Mouse (Mus musculus): Measurements from ENCODE around the gene Fcrl1.

The Fcrl1 gene

GRCm38 (mm10) chr3:87410605-87411004 lies 34.4 kb downstream of the Fcrl1 start:
- DNase-seq (ENCODE audit: low read depth, low spot score): no peak

- peak; percentile 19 for DNase-seq (ENCODE audit: low read depth, low spot score)
Measured at GRCm38 (mm10) chr3:87411150-87411549, 35.0 kb downstream of the Fcrl1 start.

DNA sequence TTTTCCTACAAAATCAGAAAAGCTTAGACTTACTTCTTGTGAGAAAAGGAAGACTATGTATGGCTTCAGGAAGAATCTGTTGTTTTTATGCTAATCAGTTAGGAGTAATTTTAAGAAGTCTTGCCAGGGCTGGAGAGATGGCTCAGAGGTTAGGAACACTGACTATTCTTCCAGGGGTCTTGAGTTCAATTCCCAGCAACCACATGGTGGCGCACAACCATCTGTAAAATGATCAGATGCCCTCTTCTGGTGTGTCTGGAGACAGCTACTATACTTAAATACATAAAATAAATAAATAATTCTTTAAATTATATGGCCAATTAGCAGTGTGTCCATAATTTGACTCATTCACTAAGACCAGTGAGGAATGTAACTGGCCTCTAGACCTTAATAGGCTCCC lies 44.5 kb downstream of the Fcrl1 start:
- DNase-seq (ENCODE audit: low read depth, low spot score): no peak

DNA sequence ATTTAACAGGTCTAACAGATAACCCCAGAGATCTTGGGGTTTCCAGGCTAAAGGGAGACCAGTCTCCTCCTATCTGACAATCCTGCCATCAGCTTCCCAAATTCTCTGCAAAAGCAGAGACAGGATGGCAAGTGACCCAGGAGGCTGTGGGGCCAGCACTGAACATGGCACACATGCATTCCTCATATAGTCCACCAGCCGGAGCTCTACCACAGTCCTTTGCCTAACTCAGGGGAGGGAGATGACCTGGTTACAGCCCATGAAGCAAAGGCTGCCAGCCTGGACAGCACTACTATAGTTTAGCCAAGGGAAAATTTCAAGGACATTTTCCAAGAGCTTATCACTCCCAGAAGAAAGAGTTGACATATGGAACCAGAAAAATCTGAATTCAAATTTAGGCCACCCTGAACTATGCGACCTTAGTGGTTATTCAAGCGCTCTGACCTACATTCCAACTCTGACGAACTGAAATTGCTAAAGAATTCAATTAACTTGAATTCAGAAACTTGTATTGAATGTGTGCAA lies 46.3 kb downstream of the Fcrl1 start:
- no peak for DNase-seq (ENCODE audit: low read depth, low spot score)

- no peak for DNase-seq (ENCODE audit: low read depth, low spot score)
Measured at GRCm38 (mm10) chr3:87435479-87435878, 59.3 kb downstream of the Fcrl1 start, which contains the start of gene Fcrl5. Gene Fcrl5 (plus strand): TSS chr3:87435773.

DNA sequence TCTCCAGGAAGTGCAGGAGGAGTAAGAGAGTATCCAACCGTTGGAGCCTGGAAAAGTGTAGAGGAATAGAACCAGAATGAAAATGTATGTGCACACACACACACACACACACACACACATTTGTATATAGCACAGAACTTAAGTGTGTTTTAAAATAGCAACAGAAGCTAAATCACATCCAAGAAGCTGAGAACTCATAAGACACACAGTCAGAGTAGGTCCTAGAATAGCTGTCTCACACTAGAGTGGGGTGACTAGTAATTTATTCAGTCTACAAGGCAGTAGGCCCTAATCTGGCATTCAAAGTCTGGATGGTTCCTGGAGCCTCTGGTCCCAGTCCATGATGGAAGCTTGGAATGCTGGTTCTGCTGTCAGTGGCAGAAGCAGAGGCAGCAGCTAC lies 64.4 kb downstream of the Fcrl1 start:
- no peak for DNase-seq (ENCODE audit: low read depth, low spot score)

DNA sequence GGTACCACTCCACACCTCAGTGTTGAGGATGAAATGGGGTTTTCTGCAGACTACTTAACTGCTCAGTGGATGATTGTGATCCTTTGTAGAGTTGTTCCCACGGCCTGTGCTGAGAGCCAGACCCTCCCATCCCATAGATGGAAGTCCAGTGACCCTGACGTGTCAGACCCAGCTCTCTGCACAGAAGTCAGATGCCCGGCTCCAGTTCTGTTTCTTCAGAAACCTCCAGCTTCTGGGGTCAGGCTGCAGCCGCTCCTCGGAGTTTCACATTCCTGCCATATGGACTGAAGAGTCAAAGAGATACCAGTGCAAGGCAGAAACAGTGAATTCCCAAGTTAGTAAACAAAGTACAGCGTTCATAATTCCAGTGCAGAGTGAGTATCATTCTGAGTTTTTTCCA lies 67.8 kb downstream of the Fcrl1 start:
- DNase-seq (ENCODE audit: low read depth, low spot score): no peak

Measured in skeletal muscle tissue, adult 2 months (tissue).